Mouse (Mus musculus) mature B cell (primary cell): Measurements from ENCODE around the gene Olfr143.

Experiments used
- in situ Hi-C: fragments of 300-500 bp; cut with MboI; formaldehyde crosslinking; loops from 2 replicates; pipeline ENCODE4 v1.14.3; 2019

Olfr143 gene

GRCm38 (mm10) chr9:38252474-38252873, at the start of gene Olfr143:
TSS of gene Olfr143 (plus strand) at chr9:38252774.
- in situ Hi-C loops = no loop called here

GRCm38 (mm10) chr9:38208065-38208464, 44.5 kb upstream of the Olfr143 start, which contains the start of gene Olfr893:
TSS of gene Olfr893 (plus strand) at chr9:38208365.
- in situ Hi-C loops = no loop called here

- in situ Hi-C loops = no loop called here
These were observed 34.8 kb upstream of the Olfr143 start, which contains the start of gene Olfr894 for GRCm38 (mm10) chr9:38217755-38218154. TSS of gene Olfr894 (plus strand) at chr9:38218055.

- in situ Hi-C loops = no loop called here
These were observed 15.0 kb downstream of the Olfr143 start, which contains the start of gene Olfr895 for GRCm38 (mm10) chr9:38267551-38267950. TSS of gene Olfr895 (plus strand) at chr9:38267851.

- in situ Hi-C loops = no loop called here
These were observed 38.2 kb downstream of the Olfr143 start, which contains the start of gene Olfr896-ps1 for GRCm38 (mm10) chr9:38290807-38291206. TSS of gene Olfr896-ps1 (plus strand) at chr9:38291107.
